In genomic region chr5:90977244-90977643, GRCm38 (mm10) we compare ENCODE assay signal across 10 mouse cellular contexts. TPM values are rescaled to one million over a fixed set of nuclear protein-coding genes. Genes with fewer than 3 reads are reported as not detected.
DNase-seq lines count a peak whose midpoint lies in the region; ATAC-seq lines count a peak whose summit lies in the region.
"Had no signal": no experiment of that assay in that cellular context is flagged by ENCODE, and none has a peak within 500 bp of the region (broad histone marks: within the 10 kb centered on the region; RNA-seq: fewer than 3 reads in every experiment).

No protein-coding gene starts in this region.

- no peaks in the 10 kb centered on the region for H3K9me3 ChIP-seq in embryonic facial prominence, embryonic 14.5 days (ENCODE audit: control insufficient read depth, low read length)
- H3K9me3 ChIP-seq in midbrain, embryonic 15.5 days, result no peaks in the 10 kb centered on the region
- H3K9me3 ChIP-seq: embryonic facial prominence, embryonic 15.5 days had no signal

- H3K4me2 ChIP-seq in embryonic facial prominence, embryonic 14.5 days (ENCODE audit: low read depth, low read length), result no peak overlapping the region
- no peak overlapping the region for H3K4me2 ChIP-seq in midbrain, embryonic 15.5 days
- H3K4me2 ChIP-seq: embryonic facial prominence, embryonic 15.5 days had no signal

- no peak overlapping the region for H3K9ac ChIP-seq in embryonic facial prominence, embryonic 14.5 days (ENCODE audit: low read depth, low read length)
- H3K9ac ChIP-seq in midbrain, embryonic 15.5 days, result no peak overlapping the region
- H3K9ac ChIP-seq: embryonic facial prominence, embryonic 15.5 days had no signal

- 82% methylated on average over 4 of the region's 4 CpGs for WGBS in embryonic facial prominence, embryonic 14.5 days
- WGBS in midbrain, embryonic 15.5 days, result 83% methylated on average over 4 of the region's 4 CpGs

- no peak for ATAC-seq in embryonic facial prominence, embryonic 14.5 days (ENCODE audit: low read depth)
- peak; percentile 58; the same call in 1 of the 2 replicates for ATAC-seq in midbrain, embryonic 15.5 days (replicated peaks)

- no peaks in the 10 kb centered on the region for H3K4me1 ChIP-seq in embryonic facial prominence, embryonic 14.5 days (ENCODE audit: control insufficient read depth, insufficient read depth, low read length)
- no peaks in the 10 kb centered on the region for H3K4me1 ChIP-seq in midbrain, embryonic 15.5 days
- H3K4me1 ChIP-seq: embryonic facial prominence, embryonic 15.5 days had no signal

- DNase-seq in spleen, postnatal 10 days (ENCODE audit: low spot score in 2 of 2), result peak; percentile 8 to 46
- DNase-seq in spleen, adult 12 weeks (ENCODE audit: low spot score), result no peak
- peak; percentile 67 to 76 for DNase-seq in adrenal gland, postnatal 36 days
- peak; percentile 74 for DNase-seq in embryonic facial prominence, embryonic 14.5 days (ENCODE audit: low spot score)
- DNase-seq in heart, postnatal 25 days (ENCODE audit: low spot score), result peak; percentile 36
- peak; percentile 32 to 50 for DNase-seq in layer of hippocampus, postnatal 36 days
- DNase-seq in thymus, postnatal 4 days, result peak; percentile 45

- H3K36me3 ChIP-seq in embryonic facial prominence, embryonic 14.5 days (ENCODE audit: control insufficient read depth, insufficient read depth, low read length), result 0 out of 2 replicates have a peak, but pooled peaks cover 3% of the 10 kb centered on the region
- H3K36me3 ChIP-seq in midbrain, embryonic 15.5 days (replicated peaks), result no peaks in the 10 kb centered on the region

- no peak overlapping the region for H3K27ac ChIP-seq in embryonic facial prominence, embryonic 14.5 days (replicated peaks; ENCODE audit: low read depth, low read length)
- H3K27ac ChIP-seq in midbrain, embryonic 15.5 days, result no peak overlapping the region
- H3K27ac ChIP-seq: embryonic facial prominence, embryonic 15.5 days had no signal

- intact Hi-C loops in heart, postnatal 25 days (cut with DNase I), result loop anchor here (2.0 to 10.0 kb wide), 2 partner anchors 218 to 332 kb away; no protein-coding TSS in a partner anchor

- H3K27me3 ChIP-seq in embryonic facial prominence, embryonic 14.5 days (replicated peaks; ENCODE audit: control insufficient read depth, insufficient read depth, low read length), result no peaks in the 10 kb centered on the region
- no peaks in the 10 kb centered on the region for H3K27me3 ChIP-seq in midbrain, embryonic 15.5 days (replicated peaks)
- H3K27me3 ChIP-seq: embryonic facial prominence, embryonic 15.5 days had no signal

- H3K4me3 ChIP-seq in embryonic facial prominence, embryonic 14.5 days (ENCODE audit: low read depth, low read length), result no peak overlapping the region
- no peak overlapping the region for H3K4me3 ChIP-seq in midbrain, embryonic 15.5 days
- H3K4me3 ChIP-seq: embryonic facial prominence, embryonic 15.5 days; myocyte had no signal

RNA-seq across cellular contexts. Expression of gene Mthfd2l, which starts 46.3 kb away (rescaled TPM):
- 10 to 100 TPM; 19.8 TPM for total RNA-seq in adrenal gland, postnatal 36 days (2021)
- 43.1 and 47.7 TPM in 2 replicates for polyA plus RNA-seq in embryonic facial prominence, embryonic 14.5 days (2014; fragmentation: Nextera tagmentation; extraction: Ambion mirVana)
- 10 to 100 TPM; 10.3 to 12.6 TPM for total RNA-seq in heart, postnatal 25 days (2021)
- 10 to 100 TPM; 18.8 to 21.8 TPM for total RNA-seq in layer of hippocampus, postnatal 36 days (2021)
- polyA plus RNA-seq in midbrain, embryonic 15.5 days (2015; fragmentation: Nextera tagmentation; extraction: Ambion mirVana), result 59.7 and 65.4 TPM in 2 replicates

RNA-seq across cellular contexts. Expression of gene Epgn, which starts 50.0 kb away (rescaled TPM):
- not detected for total RNA-seq in adrenal gland, postnatal 36 days (2021)
- polyA plus RNA-seq in embryonic facial prominence, embryonic 14.5 days (2014; fragmentation: Nextera tagmentation; extraction: Ambion mirVana), result 0.34 and 0.35 TPM in 2 replicates
- total RNA-seq in heart, postnatal 25 days (2021), result under 1 TPM; 0.36 to 0.44 TPM
- under 1 TPM; 0.35 to 0.45 TPM for total RNA-seq in layer of hippocampus, postnatal 36 days (2021)
- not detected in 2 replicates for polyA plus RNA-seq in midbrain, embryonic 15.5 days (2015; fragmentation: Nextera tagmentation; extraction: Ambion mirVana)
